Mouse (Mus musculus): ENCODE measurements around the gene Cnot11.
"Not testable (repeated sequence)": the region's sequence is repeated elsewhere in the genome, so short reads cannot be mapped to it uniquely, and the experiment has no call there.

Cnot11 gene

DNA sequence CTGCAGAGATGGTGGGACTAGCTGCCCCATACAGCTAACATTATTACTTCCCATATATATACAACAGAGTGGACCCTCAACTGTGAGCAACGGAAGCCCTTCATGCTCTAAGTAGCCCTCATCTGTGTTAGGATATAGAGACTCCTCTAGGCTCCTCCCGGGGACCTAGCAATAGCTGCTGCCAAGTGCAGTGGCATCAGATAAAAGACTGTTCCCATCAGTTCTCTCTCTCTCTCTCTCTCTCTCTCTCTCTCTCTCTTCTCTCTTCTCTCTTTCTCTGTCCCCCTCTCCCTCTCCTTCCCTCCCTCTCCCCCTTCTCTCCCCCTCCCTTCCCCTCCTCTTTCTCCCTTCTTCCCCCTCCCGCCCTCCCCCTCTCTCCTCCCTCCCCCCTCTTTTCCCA, 46.4 kb downstream of the Cnot11 start:
- no peak for DNase-seq

DNA sequence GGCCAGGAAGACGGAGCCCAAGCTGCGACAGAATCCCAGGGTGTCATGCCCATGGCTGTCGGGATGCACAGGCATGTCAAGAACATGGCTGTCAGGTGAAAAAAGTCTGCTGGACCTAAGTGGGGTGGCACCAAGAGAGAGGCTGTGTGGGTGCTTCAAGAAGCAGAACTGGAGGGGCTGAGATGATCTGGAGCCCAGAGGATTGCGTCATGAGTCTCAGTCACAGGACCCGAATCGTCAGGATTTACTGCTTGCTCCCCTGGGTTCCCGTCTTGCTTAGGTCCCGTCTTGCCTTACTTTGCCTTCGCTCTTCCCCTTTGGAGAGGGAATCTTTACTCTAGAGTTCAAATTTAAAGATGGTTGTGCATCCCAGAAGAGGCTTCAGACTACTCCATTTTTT, 48.4 kb downstream of the Cnot11 start:
- no peak for DNase-seq

DNA sequence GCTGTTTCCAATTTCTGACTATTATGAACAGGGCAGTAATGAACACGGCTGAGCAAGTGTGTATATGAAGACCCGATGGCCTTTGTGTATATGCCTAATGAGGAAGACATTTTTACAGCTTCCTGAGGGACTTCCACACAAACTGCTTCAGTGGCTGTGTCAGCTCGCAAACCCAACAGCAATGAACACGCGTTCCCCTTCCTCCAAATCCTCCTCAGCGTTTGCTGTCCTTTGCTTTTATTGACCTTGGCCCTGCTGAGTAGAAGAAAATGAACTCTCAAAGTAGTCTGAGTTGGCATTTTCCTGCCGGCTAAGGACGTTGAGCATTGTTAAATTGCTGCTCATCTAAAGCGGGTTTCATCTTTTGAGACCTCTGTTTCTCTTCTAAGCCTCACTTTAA, 50.6 kb downstream of the Cnot11 start:
- DNase-seq: no peak

DNA sequence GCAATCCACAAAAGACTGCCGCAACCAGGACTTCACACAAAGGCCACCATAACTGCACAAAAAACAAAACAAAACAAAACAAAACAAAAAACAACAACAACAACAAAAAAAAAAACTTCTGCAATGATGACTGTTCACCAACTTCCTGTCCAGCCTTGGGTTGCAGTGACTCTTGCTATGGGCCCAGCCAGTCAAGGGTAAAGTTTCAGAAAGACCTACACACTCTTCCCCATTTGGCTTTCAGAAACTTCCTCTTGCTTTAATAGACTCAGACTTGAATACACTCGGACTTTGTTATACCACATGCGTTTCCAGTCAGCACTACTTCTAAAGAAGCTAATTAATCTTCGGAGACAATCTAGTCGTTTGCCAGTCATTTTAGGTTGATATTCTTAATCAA, 55.4 kb downstream of the Cnot11 start:
- no peak for DNase-seq

DNA sequence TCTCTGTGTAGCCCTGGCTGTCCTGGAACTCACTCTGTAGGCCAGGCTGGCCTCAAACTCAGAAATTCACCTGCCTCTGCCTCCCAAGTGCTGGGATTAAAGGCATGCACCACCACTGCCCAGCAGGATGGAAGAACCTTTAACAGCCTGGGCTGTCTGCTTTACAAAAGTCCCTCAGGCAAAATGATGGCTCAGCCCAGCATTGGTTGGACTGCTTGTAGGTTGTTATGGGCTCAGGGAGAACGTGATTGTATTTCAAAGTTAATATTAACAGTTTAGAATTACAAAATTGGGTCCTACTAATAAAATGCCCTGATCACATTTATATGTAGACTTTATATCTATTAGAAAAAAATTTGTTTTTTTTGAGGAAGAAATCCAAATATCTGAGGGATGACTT, 56.8 kb downstream of the Cnot11 start:
- not testable (repeated sequence) for DNase-seq

DNA sequence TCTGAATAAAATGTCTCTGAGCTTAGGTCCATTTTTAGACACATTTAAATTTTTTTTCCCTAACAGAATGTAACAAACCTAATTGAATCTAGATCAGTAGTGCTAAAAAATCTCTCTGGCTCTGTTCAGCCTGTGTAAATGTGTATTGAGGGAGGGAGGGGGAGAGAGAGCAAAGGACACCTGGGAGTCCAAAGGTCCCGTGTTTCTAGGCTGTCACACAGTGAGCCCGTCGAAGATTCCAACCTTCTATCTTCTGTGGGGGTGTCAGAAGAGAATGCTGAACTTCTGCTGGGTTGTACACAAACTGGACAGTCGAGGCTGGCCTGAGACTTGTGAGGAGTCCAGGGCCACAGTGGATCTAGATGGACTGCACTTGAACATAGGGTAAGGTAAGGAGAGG, 57.3 kb downstream of the Cnot11 start:
- no peak for DNase-seq

DNA sequence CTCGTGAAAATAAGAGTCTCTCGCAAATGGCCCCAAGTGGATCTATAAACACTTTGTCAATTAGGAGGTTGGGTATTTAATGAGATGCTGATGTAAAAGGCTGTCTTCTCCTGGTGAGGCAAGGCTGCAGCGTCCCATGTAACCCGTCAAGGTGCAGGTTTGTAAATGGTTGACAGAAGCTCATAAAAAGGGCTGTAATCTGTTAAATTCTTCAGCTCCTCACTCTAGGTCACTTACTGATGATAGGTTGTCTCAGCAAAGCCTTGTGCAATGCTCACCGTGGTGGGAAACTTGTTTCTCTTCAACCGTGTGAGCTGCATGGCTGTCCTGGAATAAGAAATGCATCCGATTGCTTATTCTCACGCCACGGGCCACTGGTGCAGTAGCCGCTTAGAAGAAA, 59.0 kb downstream of the Cnot11 start:
- DNase-seq: no peak

Measured in right cerebral cortex, postnatal 25 days (tissue).